Mouse (Mus musculus): ENCODE measurements around the gene Avil. TPM values are rescaled to one million over a fixed set of nuclear protein-coding genes. Genes with fewer than 3 reads are reported as not detected.

Gene Avil
- polyA plus RNA-seq, 1 experiment from 2014 or later, result 0.07 TPM

GRCm38 (mm10) chr10:127033301-127033741 is 32.8 kb downstream of the Avil start:
- H3K9ac ChIP-seq, result no peak overlapping the region
- ATAC-seq (ENCODE audit: insufficient read depth), result no peak
- peaks cover 6% of the 10 kb centered on the region for H3K36me3 ChIP-seq (replicated peaks)
- peaks cover 12% of the 10 kb centered on the region for H3K4me1 ChIP-seq (replicated peaks)
- H3K4me3 ChIP-seq (replicated peaks), result no peak overlapping the region
- 65% methylated on average over 8 of the region's 8 CpGs for WGBS (ENCODE audit: insufficient replicate concordance)
- peaks cover 24% of the 10 kb centered on the region; the same call in 1 of the 2 replicates for H3K27me3 ChIP-seq
- H3K27ac ChIP-seq (replicated peaks), result no peak overlapping the region
- no peak overlapping the region for H3K4me2 ChIP-seq
- no peaks in the 10 kb centered on the region for H3K9me3 ChIP-seq (replicated peaks)

- no peaks in the 10 kb centered on the region for H3K9me3 ChIP-seq (replicated peaks)
- WGBS (ENCODE audit: insufficient replicate concordance), result 67% methylated on average over 12 of the region's 12 CpGs
- no peaks in the 10 kb centered on the region for H3K36me3 ChIP-seq (replicated peaks)
- no peak overlapping the region for H3K4me2 ChIP-seq
- ATAC-seq (ENCODE audit: insufficient read depth), result no peak
- H3K4me3 ChIP-seq (replicated peaks), result no peak overlapping the region
- H3K9ac ChIP-seq, result no peak overlapping the region
- no peak overlapping the region for H3K27ac ChIP-seq (replicated peaks)
- peaks cover 5% of the 10 kb centered on the region for H3K4me1 ChIP-seq (replicated peaks)
- peaks cover 53% of the 10 kb centered on the region for H3K27me3 ChIP-seq
Measured at GRCm38 (mm10) chr10:127036273-127036672, 35.8 kb downstream of the Avil start.

GRCm38 (mm10) chr10:127037641-127038040 is 37.1 kb downstream of the Avil start:
- no peak for ATAC-seq (ENCODE audit: insufficient read depth)
- 63% methylated on average over 12 of the region's 12 CpGs for WGBS (ENCODE audit: insufficient replicate concordance)

GRCm38 (mm10) chr10:127040569-127041214 is 40.2 kb downstream of the Avil start:
- no peaks in the 10 kb centered on the region for H3K9me3 ChIP-seq (replicated peaks)
- no peak for ATAC-seq (ENCODE audit: insufficient read depth)
- H3K9ac ChIP-seq, result peak overlapping the region; percentile 54
- H3K36me3 ChIP-seq (replicated peaks), result 0 out of 2 replicates have a peak, but pooled peaks cover 4% of the 10 kb centered on the region
- H3K4me2 ChIP-seq, result peak overlapping the region; percentile 93
- H3K27ac ChIP-seq (replicated peaks), result no peak overlapping the region
- peak overlapping the region; percentile 75 for H3K4me3 ChIP-seq (replicated peaks)
- peaks cover 55% of the 10 kb centered on the region for H3K27me3 ChIP-seq
- WGBS (ENCODE audit: insufficient replicate concordance), result 3% methylated on average over 20 of the region's 20 CpGs
- H3K4me1 ChIP-seq (replicated peaks), result peaks cover 24% of the 10 kb centered on the region

More at GRCm38 (mm10) chr10:127037641-127038040, 37.1 kb downstream of the Avil start:
- Histone ChIP-seq H3K4me1 (replicated peaks) (peaks cover 19% of the 10 kb centered on the region), H3K36me3 (replicated peaks) (no peaks in the 10 kb centered on the region), H3K9ac (no peak overlapping the region), H3K27ac (replicated peaks) (no peak overlapping the region), H3K4me2 (no peak overlapping the region), H3K4me3 (replicated peaks) (no peak overlapping the region), H3K27me3 (peaks cover 60% of the 10 kb centered on the region), H3K9me3 (replicated peaks) (no peaks in the 10 kb centered on the region)

- peak within 1 kb of the TSS; percentile 54 for H3K9ac ChIP-seq
- no peaks in the 10 kb centered on the region for H3K9me3 ChIP-seq (replicated peaks)
- peaks cover 54% of the 10 kb centered on the region for H3K27me3 ChIP-seq
- peak; percentile 40 for ATAC-seq (ENCODE audit: insufficient read depth)
- no peak within 1 kb of the TSS; the same call in 1 of the 2 replicates for H3K27ac ChIP-seq (replicated peaks)
- H3K4me2 ChIP-seq, result peak within 1 kb of the TSS; percentile 93
- H3K4me3 ChIP-seq (replicated peaks), result peak within 1 kb of the TSS; percentile 75
- H3K36me3 ChIP-seq (replicated peaks), result 0 out of 2 replicates have a peak, but pooled peaks cover 4% of the 10 kb centered on the region
- WGBS (ENCODE audit: insufficient replicate concordance), result under 1% methylated on average over 28 of the region's 28 CpGs
- H3K4me1 ChIP-seq (replicated peaks), result peaks cover 24% of the 10 kb centered on the region
Measured at GRCm38 (mm10) chr10:127041274-127041766, 40.8 kb downstream of the Avil start, which contains the start of the genes Mettl1 and Eef1akmt3. TSS of gene Mettl1 (plus strand) at chr10:127041414. TSS of gene Eef1akmt3 (minus strand) at chr10:127041513.

- peak; percentile 72 for ATAC-seq (ENCODE audit: insufficient read depth)
- Histone ChIP-seq H3K9me3 (replicated peaks) (no peaks in the 10 kb centered on the region), H3K9ac (peak overlapping the region; percentile 54), H3K27ac (replicated peaks) (no peak overlapping the region; the same call in 1 of the 2 replicates), H3K27me3 (peaks cover 53% of the 10 kb centered on the region), H3K4me3 (replicated peaks) (peak overlapping the region; percentile 75), H3K36me3 (replicated peaks) (0 out of 2 replicates have a peak, but pooled peaks cover 4% of the 10 kb centered on the region), H3K4me1 (replicated peaks) (peaks cover 24% of the 10 kb centered on the region), H3K4me2 (peak overlapping the region; percentile 93)
- under 1% methylated on average over 44 of the region's 44 CpGs for WGBS (ENCODE audit: insufficient replicate concordance)
Measured at GRCm38 (mm10) chr10:127041774-127042338, 41.3 kb downstream of the Avil start.

- 0 out of 2 replicates have a peak, but pooled peaks cover 4% of the 10 kb centered on the region for H3K36me3 ChIP-seq (replicated peaks)
- peak overlapping the region; percentile 75 for H3K4me3 ChIP-seq (replicated peaks)
- 11% methylated on average over 5 of the region's 5 CpGs for WGBS (ENCODE audit: insufficient replicate concordance)
- H3K27ac ChIP-seq (replicated peaks), result no peak overlapping the region
- peaks cover 24% of the 10 kb centered on the region for H3K4me1 ChIP-seq (replicated peaks)
- H3K9me3 ChIP-seq (replicated peaks), result no peaks in the 10 kb centered on the region
- H3K9ac ChIP-seq, result peak overlapping the region; percentile 54; the same call in 1 of the 2 replicates
- no peak for ATAC-seq (ENCODE audit: insufficient read depth)
- H3K27me3 ChIP-seq, result peaks cover 51% of the 10 kb centered on the region
- peak overlapping the region; percentile 93 for H3K4me2 ChIP-seq
Measured at GRCm38 (mm10) chr10:127042468-127043115, 42.1 kb downstream of the Avil start.

- Histone ChIP-seq H3K4me2 (peak overlapping the region; percentile 93), H3K27ac (replicated peaks) (no peak overlapping the region), H3K9ac (no peak overlapping the region), H3K4me1 (replicated peaks) (peaks cover 24% of the 10 kb centered on the region), H3K36me3 (replicated peaks) (0 out of 2 replicates have a peak, but pooled peaks cover 4% of the 10 kb centered on the region), H3K4me3 (replicated peaks) (no peak overlapping the region), H3K9me3 (replicated peaks) (no peaks in the 10 kb centered on the region), H3K27me3 (peaks cover 51% of the 10 kb centered on the region)
- 72% methylated on average over 6 of the region's 6 CpGs for WGBS (ENCODE audit: insufficient replicate concordance)
- no peak for ATAC-seq (ENCODE audit: insufficient read depth)
Measured at GRCm38 (mm10) chr10:127043187-127043586, 42.7 kb downstream of the Avil start.

GRCm38 (mm10) chr10:127047954-127048353 is 47.4 kb downstream of the Avil start, which contains the start of gene Cyp27b1:
TSS of gene Cyp27b1 (plus strand) at chr10:127048250.
- H3K27ac ChIP-seq (replicated peaks), result no peak within 1 kb of the TSS
- no peaks in the 10 kb centered on the region for H3K9me3 ChIP-seq (replicated peaks)
- no peak within 1 kb of the TSS for H3K4me3 ChIP-seq (replicated peaks)
- peaks cover 61% of the 10 kb centered on the region for H3K27me3 ChIP-seq
- peak within 1 kb of the TSS; percentile 10; the same call in 1 of the 2 replicates for H3K4me2 ChIP-seq
- no peak within 1 kb of the TSS for H3K9ac ChIP-seq
- peaks cover 11% of the 10 kb centered on the region for H3K4me1 ChIP-seq (replicated peaks)
- ATAC-seq (ENCODE audit: insufficient read depth), result no peak
- 24% methylated on average over 5 of the region's 5 CpGs for WGBS (ENCODE audit: insufficient replicate concordance)
- H3K36me3 ChIP-seq (replicated peaks), result 0 out of 2 replicates have a peak, but pooled peaks cover 4% of the 10 kb centered on the region

GRCm38 (mm10) chr10:127048608-127049394 is 48.3 kb downstream of the Avil start:
- H3K9me3 ChIP-seq (replicated peaks), result no peaks in the 10 kb centered on the region
- peaks cover 70% of the 10 kb centered on the region for H3K27me3 ChIP-seq
- no peaks in the 10 kb centered on the region for H3K36me3 ChIP-seq (replicated peaks)
- peaks cover 8% of the 10 kb centered on the region; the same call in 1 of the 2 replicates for H3K4me1 ChIP-seq (replicated peaks)
- no peak for ATAC-seq (ENCODE audit: insufficient read depth)
- H3K4me3 ChIP-seq (replicated peaks), result no peak overlapping the region
- 4% methylated on average over 35 of the region's 35 CpGs for WGBS (ENCODE audit: insufficient replicate concordance)
- H3K4me2 ChIP-seq, result peak overlapping the region; percentile 10; the same call in 1 of the 2 replicates
- no peak overlapping the region for H3K27ac ChIP-seq (replicated peaks)
- H3K9ac ChIP-seq, result no peak overlapping the region
